Mouse (Mus musculus) cerebellum, adult 2 months (tissue): ENCODE measurements around the gene Hmx3.

Experiments used
- CTCF ChIP-seq: fragments of 200-500 bp; IDR thresholded peaks from 2 replicates; pipeline ENCODE4 v1.5.1; 2011; ENCODE audit warnings: low read depth, mild to moderate bottlenecking, control low read depth, low read length, moderate library complexity, borderline replicate concordance; ENCODE audit not compliant: insufficient read depth
- POLR2A ChIP-seq: fragments of 200-500 bp; IDR thresholded peaks from 2 replicates; pipeline ENCODE4 v1.6.1; 2011; ENCODE audit warnings: low read length, control low read depth, borderline replicate concordance; ENCODE audit not compliant: insufficient read depth

DNA sequence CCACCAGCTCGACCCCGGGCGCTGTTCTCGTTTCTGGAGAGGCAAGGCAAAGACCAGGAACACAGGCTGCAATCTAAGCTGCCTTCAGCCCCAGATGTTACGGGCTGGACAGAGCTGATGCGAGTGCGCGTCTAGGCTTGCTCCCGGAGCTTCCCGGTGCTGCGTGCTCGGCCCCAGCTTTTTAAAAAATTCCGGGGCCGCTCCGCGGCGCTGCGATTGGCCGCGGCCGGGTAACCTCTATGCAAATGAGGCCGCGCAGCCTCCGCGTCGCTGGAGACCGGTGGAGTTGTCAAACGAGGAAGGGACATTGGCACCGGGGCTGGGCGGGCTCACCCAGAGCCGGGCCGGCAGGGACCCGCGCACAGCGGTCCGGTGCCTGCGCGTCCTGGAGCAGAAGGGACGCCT lies 11.1 kb downstream of the Hmx3 start:
- TF ChIP-seq CTCF (no peak), POLR2A (no peak)
